Mouse (Mus musculus) thymus, postnatal 25 days (tissue): ENCODE measurements at regions not wholly inside any gene's neighbourhood (a gene's known extent, or its start where the extent isn't known, plus 50 kb on each side); places are given as distances from the start of the nearest gene placed in this dataset.
"Not testable (repeated sequence)": the region's sequence is repeated elsewhere in the genome, so short reads cannot be mapped to it uniquely, and the experiment has no call there.

Source experiments
- DNase-seq: peaks from one replicate; pipeline ENCODE4 v3.0.0; 2022

DNA sequence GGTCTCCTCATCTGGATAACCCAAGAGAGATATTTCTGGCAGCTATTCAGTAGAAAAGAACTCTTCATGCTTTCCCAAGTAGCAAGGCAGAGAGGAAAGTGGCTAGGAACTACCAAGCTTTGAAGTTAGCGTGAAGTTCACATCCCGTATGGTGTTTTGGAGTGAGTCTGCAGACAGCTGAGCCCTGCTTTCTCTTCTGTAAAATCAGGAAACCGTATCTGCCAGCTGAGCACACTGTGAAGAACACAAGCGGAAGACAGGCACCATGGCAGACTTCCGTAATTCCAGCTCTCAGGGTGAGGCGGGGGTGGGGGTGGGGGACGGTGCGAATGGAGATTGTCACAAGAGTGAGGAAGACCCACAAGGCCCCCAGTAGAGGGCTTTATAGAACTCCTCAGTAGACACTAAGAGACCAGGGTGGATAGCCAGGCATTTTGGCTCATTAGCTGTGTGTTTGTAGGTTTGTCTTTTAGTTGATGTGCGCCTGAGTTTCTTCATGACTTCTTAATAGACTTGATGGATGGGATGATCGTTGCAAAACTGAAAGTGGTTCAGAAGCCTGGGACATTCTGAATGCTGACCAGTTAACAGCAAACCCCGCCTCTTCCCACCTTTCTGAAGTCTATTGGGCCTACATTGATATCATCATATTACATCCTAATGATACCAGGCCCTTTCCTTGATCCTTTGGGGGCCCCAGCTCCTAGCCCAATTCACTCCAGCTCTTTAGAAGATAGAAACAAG is 287.4 kb downstream of the 4933412E24Rik start:
- DNase-seq, result no peak

DNA sequence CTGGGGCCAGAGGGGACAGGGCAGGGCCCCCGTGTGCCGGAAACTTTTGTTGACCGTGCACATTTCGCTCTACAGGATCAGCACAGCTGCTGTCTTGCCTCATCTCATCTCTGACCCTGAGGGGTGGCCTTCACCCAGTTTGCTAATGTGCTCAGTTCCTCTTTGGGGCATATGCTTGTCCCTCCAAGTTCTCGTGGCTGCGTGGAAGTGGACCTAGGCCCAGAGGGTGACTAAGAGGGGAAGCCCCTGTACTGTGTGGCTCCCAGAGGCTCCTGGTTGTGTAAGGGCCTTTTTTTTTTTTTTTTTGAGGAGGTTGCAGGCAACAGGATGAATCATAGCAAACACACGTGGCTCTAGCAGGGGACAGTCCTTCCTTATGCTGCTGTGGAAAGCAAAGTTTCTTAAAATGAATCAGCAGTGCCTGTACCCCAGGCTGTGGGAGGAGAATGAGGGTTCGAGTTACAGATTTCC is 288.2 kb downstream of the 4933412E24Rik start:
- no peak for DNase-seq

GRCm38 (mm10) chr15:59725881-59726280 is 290.5 kb downstream of the 4933412E24Rik start:
- DNase-seq, result no peak

- no peak for DNase-seq
Observed at GRCm38 (mm10) chr15:59722661-59723413, 293.6 kb downstream of the 4933412E24Rik start.

DNA sequence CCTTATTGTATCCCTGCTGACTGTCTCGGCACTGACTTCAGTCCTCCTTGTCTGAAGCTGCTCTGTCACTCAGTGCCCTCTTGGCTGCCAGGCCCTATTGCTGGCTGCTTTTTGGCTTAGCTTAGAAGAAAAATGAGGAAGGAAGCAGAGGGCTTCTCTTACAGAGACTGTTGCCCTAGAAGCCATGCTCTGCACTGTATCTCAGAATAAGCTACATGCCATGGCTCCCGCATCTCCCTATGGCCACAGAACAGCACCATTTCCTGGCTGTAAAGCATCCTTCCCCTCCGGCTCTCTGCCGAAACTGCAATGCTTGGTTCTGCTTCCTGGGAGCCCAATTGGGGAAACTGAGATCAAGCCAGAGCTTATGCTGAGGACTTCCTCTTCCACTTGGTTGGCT is 295.0 kb downstream of the 4933412E24Rik start:
- DNase-seq, result no peak

- no peak for DNase-seq
Observed at GRCm38 (mm10) chr15:59721018-59721417, 295.4 kb downstream of the 4933412E24Rik start.

GRCm38 (mm10) chr15:59720149-59720548 is 296.3 kb downstream of the 4933412E24Rik start:
- DNase-seq, result no peak

DNA sequence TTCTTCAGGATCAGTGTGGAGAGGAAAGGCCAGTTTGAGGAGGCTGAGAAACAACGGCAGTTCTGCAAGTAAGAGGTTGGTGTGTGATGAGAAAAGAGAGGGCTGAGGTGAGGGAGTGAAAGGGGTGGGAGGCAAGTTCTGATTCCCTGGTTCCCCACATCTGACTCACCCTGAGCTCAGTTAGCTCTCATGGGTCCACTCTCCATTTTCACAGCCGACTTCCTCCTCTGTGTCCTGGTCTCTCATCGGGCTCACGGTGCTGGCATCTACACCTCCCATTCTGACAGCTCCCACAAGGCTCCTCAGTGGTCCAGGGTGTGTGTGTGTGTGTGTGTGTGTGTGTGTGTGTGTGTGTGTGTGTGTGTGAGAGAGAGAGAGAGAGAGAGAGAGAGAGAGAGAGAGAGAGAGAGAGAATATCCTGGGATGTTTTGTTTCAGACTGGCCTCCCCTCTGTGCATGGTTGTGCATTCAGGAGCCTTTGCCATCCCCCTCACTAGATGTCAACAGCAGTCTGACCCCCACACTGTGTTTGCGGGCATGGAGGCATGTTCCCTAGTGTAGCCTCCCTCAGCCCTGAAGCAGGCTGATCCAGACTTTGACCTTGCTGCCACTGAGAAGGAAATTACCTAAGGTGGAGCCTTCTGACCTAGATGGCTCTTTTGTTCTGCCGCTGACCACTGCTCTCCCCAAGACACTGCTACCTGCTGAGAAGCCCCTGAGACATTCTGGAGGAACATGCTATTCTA is 296.9 kb downstream of the 4933412E24Rik start:
- DNase-seq, result not testable (repeated sequence)

- DNase-seq, result peak; percentile 25
Observed at GRCm38 (mm10) chr15:59716872-59717271, 299.5 kb downstream of the 4933412E24Rik start.

- DNase-seq, result no peak
Observed at GRCm38 (mm10) chr15:59715951-59716350, 300.5 kb downstream of the 4933412E24Rik start.

GRCm38 (mm10) chr15:59713965-59714739 is 302.3 kb downstream of the 4933412E24Rik start:
- DNase-seq, result peak; percentile 30

- DNase-seq, result no peak
Observed at GRCm38 (mm10) chr15:59712077-59712752, 304.2 kb downstream of the 4933412E24Rik start.

DNA sequence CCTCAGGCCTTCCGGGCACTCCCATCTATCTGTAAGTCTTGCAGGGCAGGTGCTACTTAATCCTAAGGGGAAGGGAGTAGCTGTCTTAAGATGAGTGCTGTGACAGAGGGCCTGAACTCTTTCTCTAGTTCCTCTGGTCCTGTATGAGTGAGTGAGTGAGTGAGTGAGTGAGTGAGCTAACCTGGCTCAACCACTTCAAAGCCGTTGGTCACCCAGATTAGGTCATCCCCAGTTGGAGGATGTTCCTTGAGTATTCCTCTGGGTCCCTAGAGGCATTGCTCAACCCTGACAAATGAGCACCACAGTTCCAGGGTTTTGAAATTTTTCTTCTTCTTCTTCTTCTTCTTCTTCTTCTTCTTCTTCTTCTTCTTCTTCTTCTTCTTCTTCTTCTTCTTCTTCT is 306.5 kb downstream of the 4933412E24Rik start:
- DNase-seq, result no peak

- no peak for DNase-seq
Observed at GRCm38 (mm10) chr15:59708402-59708801, 308.0 kb downstream of the 4933412E24Rik start.

- no peak for DNase-seq
Observed at GRCm38 (mm10) chr15:59707081-59707480, 309.3 kb downstream of the 4933412E24Rik start.
